Mouse (Mus musculus): ENCODE results near the gene Adamts10. TPM values are rescaled to one million over a fixed set of nuclear protein-coding genes. Genes with fewer than 3 reads are reported as not detected.

Gene Adamts10
- polyA plus RNA-seq, 1 experiment: 107 TPM

- TF ChIP-seq CTCF (IDR thresholded peaks at IDR 0.05; ENCODE audit: borderline replicate concordance, extremely low read depth, insufficient read depth, insufficient read length) (no peak), POLR2A (IDR thresholded peaks at IDR 0.05; ENCODE audit: borderline replicate concordance, extremely low read depth, insufficient read depth, insufficient read length, poor library complexity, severe bottlenecking) (no peak)
Observed at GRCm38 (mm10) chr17:33601947-33602346, 77.9 kb downstream of the Adamts10 start.

More at GRCm38 (mm10) chr17:33601947-33602346, 77.9 kb downstream of the Adamts10 start:
- DNase-seq (ENCODE audit: low read depth): no peak

Other genes starting within 250 kb of the Adamts10 start
- gene Zfp955b, start 234.7 kb upstream of the Adamts10 start, polyA plus RNA-seq (2012; rRNA removed): 10.4 and 12.3 TPM in 2 replicates
- gene Zfp81, start 165.3 kb upstream of the Adamts10 start, polyA plus RNA-seq (2012; rRNA removed): 16.9 and 22.5 TPM in 2 replicates
- 12.6 and 16.0 TPM in 2 replicates for gene Zfp101, start 129.6 kb upstream of the Adamts10 start, polyA plus RNA-seq (2012; rRNA removed)
- gene Actl9, start 91.3 kb upstream of the Adamts10 start, polyA plus RNA-seq (2012; rRNA removed): 0.15 and 0.29 TPM in 2 replicates
- 0.98 and 1.6 TPM in 2 replicates for gene Myo1f, start 31.5 kb downstream of the Adamts10 start, polyA plus RNA-seq (2012; rRNA removed)
- gene Zfp414, start 104.9 kb downstream of the Adamts10 start, polyA plus RNA-seq (2012; rRNA removed): 120 and 156 TPM in 2 replicates
- gene Pram1, start 113.9 kb downstream of the Adamts10 start, polyA plus RNA-seq (2012; rRNA removed): 0.76 and 0.82 TPM in 2 replicates
- gene Hnrnpm, start 162.7 kb downstream of the Adamts10 start, polyA plus RNA-seq (2012; rRNA removed): 206 and 243 TPM in 2 replicates
- 59.3 and 65.7 TPM in 2 replicates for gene March2, start 194.5 kb downstream of the Adamts10 start, polyA plus RNA-seq (2012; rRNA removed)
- 633 and 642 TPM in 2 replicates for gene Rab11b, start 236.3 kb downstream of the Adamts10 start, polyA plus RNA-seq (2012; rRNA removed)